Mouse (Mus musculus) spleen, postnatal 10 days (tissue): ENCODE results near the gene Olfr730.

Source experiments
- DNase-seq, 2 experiments: peaks; one replicate each; pipeline ENCODE4 v3.0.0; 2021 to 2022; ENCODE audit warnings: low spot score in 2 of 2

Olfr730 gene

DNA sequence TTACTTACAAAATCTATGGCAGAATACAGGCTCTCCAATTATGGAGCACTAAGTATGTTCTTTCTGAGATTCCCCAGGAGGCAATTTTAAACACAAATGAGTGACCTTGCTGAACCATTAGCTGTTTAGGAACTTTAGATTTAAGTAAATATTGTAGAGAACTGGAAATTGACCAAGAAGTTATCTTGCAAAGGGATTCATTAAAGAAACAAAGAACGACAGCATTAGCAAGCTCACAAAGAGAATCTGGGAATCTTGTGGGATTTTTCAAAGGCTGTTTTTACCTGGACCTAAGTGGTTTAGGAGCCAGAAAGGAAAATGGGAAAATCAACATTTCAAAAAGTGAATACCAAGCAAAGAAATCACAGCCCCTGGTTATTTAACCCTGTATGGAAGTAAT lies at the start of gene Olfr730:
Gene Olfr730, minus strand, starts transcription at position 101 of the 400 bp plus-strand sequence.
- DNase-seq: no peak

DNA sequence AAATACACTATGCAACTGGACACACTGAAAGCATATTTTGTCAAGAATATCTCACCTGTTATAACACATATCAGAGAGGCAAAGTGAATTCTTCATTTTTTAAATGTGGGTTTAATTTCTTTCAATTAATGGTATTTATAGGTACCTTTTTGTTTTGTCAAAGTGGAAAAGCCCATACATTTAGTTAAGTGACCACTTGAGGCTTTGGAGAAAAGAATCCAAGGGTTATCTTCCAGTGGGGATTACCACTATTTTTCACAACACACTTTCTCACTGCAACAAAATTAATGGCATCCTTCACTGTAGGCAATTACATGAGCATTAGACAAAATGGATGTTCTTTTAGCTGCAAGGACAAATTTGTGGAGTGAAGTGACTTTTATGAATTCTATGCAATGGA lies 35.2 kb downstream of the Olfr730 start, which contains the start of gene Olfr729:
Gene Olfr729, minus strand, starts transcription at position 101 of the 400 bp plus-strand sequence.
- DNase-seq: no peak

DNA sequence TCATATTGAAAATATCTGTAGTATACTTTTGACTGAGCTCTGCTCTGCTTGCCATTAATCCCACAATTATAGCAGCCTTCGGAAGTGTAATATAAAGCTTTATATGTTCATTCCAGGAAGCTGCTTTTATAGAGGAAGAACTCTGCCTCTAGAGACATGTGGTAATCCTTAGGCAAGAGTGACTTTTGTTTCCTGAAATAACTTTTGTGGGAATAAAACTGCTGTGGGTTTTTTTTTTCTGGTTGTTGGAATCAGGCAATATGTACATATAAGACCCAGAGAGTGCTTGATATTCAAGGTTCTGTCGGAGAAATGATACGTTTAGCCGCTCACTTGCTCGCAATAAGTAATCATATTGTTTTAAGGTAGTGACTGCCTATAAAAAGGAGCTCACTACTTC lies 45.4 kb downstream of the Olfr730 start, which contains the start of gene Olfr728:
Gene Olfr728, minus strand, starts transcription at position 101 of the 400 bp plus-strand sequence.
- no peak for DNase-seq
